Mouse (Mus musculus) CH12.LX (cell line): ENCODE results near the gene Lrp4. TPM values are rescaled to one million over a fixed set of nuclear protein-coding genes. Genes with fewer than 3 reads are reported as not detected.

ENCODE experiments used
- DNase-seq: peaks from one replicate; pipeline ENCODE4 v3.0.0-alpha.2; 2013; ENCODE audit errors: extremely low read depth
- H3K27ac ChIP-seq: 2 replicates; pipeline ENCODE4 v1.5.1; 2012; ENCODE audit warnings: low read depth, mild to moderate bottlenecking, control low read depth, moderate library complexity; ENCODE audit not compliant: insufficient read depth
- H3K27me3 ChIP-seq: replicated peaks from 2 replicates; pipeline ENCODE3; 2012; ENCODE audit warnings: inconsistent platforms
- H3K36me3 ChIP-seq, 2 experiments: replicated peaks in 1 of 2; 2 replicates each; pipeline versions ENCODE3 to v1.6.1; 2012; ENCODE audit warnings: inconsistent platforms in 1 of 2, low read length in 1 of 2, mild to moderate bottlenecking in 1 of 2, mixed read lengths in 1 of 2, moderate library complexity in 1 of 2; ENCODE audit not compliant: control insufficient read depth in 1 of 2, insufficient read depth in 1 of 2
- H3K4me1 ChIP-seq, 2 experiments: 2 replicates each; pipeline ENCODE4 v1.6.1; 2012; ENCODE audit warnings: inconsistent platforms in 1 of 2, moderate library complexity in 1 of 2; ENCODE audit not compliant: insufficient read depth in 2 of 2, control insufficient read depth in 1 of 2
- H3K4me2 ChIP-seq: 2 replicates; pipeline ENCODE4 v1.6.1; 2012; ENCODE audit warnings: low read depth, mild to moderate bottlenecking, control low read depth; ENCODE audit not compliant: poor library complexity, insufficient read depth, severe bottlenecking
- H3K4me3 ChIP-seq, 3 experiments: fragments of 150-350 bp in 1 of 3; sonication (generic) in 1 of 3; replicated peaks in 1 of 3; 2 replicates each; pipeline versions ENCODE3 to v1.5.1; 2011 to 2012; ENCODE audit warnings: low read depth in 2 of 3, low read length in 2 of 3, mild to moderate bottlenecking in 2 of 3, moderate library complexity in 2 of 3, control low read depth in 1 of 3, improper control_type of control experiment in 1 of 3, inconsistent platforms in 1 of 3, mixed read lengths in 1 of 3; ENCODE audit not compliant: poor library complexity in 1 of 3
- H3K79me2 ChIP-seq: replicated peaks from 2 replicates; pipeline ENCODE4 v1.6.1; 2012; ENCODE audit warnings: mild to moderate bottlenecking, moderate library complexity; ENCODE audit not compliant: control insufficient read depth, poor library complexity, insufficient read depth, severe bottlenecking; ENCODE audit errors: extremely low read depth
- H3K9ac ChIP-seq: 2 replicates; pipeline ENCODE4 v1.6.1; 2012; ENCODE audit warnings: low read depth, mild to moderate bottlenecking, control low read depth, moderate library complexity; ENCODE audit not compliant: insufficient read depth
- H3K9me3 ChIP-seq: replicated peaks from 2 replicates; pipeline ENCODE3; 2012; ENCODE audit warnings: low read length, inconsistent platforms, mixed read lengths
- ELF1 ChIP-seq: IDR thresholded peaks from 2 replicates; pipeline ENCODE4 v1.6.1; 2014; ENCODE audit warnings: low read depth, mild to moderate bottlenecking, inconsistent platforms, low read length, improper control_type of control experiment
- EP300 ChIP-seq: IDR thresholded peaks from 2 replicates; pipeline ENCODE4 v1.6.1; 2011; ENCODE audit warnings: low read length, improper control_type of control experiment
- HCFC1 ChIP-seq: IDR thresholded peaks from 2 replicates; pipeline ENCODE4 v1.6.1; 2012; ENCODE audit warnings: low read depth, mild to moderate bottlenecking, inconsistent platforms, low read length, improper control_type of control experiment
- MAX ChIP-seq: IDR thresholded peaks from 2 replicates; pipeline ENCODE4 v1.6.1; 2011; ENCODE audit warnings: low read length, improper control_type of control experiment
- MAZ ChIP-seq: IDR thresholded peaks from 2 replicates; pipeline ENCODE4 v1.6.1; 2012; ENCODE audit warnings: low read depth, mild to moderate bottlenecking, inconsistent platforms, low read length, improper control_type of control experiment, moderate library complexity
- MXI1 ChIP-seq: IDR thresholded peaks from 2 replicates; pipeline ENCODE4 v1.6.1; 2011; ENCODE audit warnings: mild to moderate bottlenecking, low read depth, low read length, improper control_type of control experiment
- MYC ChIP-seq: IDR thresholded peaks from 2 replicates; pipeline ENCODE4 v1.6.1; 2011; ENCODE audit warnings: low read depth, mild to moderate bottlenecking, improper control_type of control experiment, low read length
- RAD21 ChIP-seq: IDR thresholded peaks from 2 replicates; pipeline ENCODE4 v1.6.1; 2011; ENCODE audit warnings: low read depth, mild to moderate bottlenecking, low read length, improper control_type of control experiment, moderate library complexity
- SMC3 ChIP-seq: IDR thresholded peaks from 2 replicates; pipeline ENCODE4 v1.6.1; 2011; ENCODE audit warnings: low read depth, low read length, improper control_type of control experiment
- TBP ChIP-seq: conservative IDR thresholded peaks from 2 replicates; pipeline ENCODE4 v1.6.1; 2011; ENCODE audit warnings: low read depth, low read length, improper control_type of control experiment
- USF2 ChIP-seq: conservative IDR thresholded peaks from 2 replicates; pipeline ENCODE4 v1.6.1; 2011; ENCODE audit warnings: low read depth, low read length, improper control_type of control experiment
- ZC3H11A ChIP-seq: IDR thresholded peaks from 2 replicates; pipeline ENCODE4 v1.6.1; 2012; ENCODE audit warnings: low read depth, mild to moderate bottlenecking, inconsistent platforms, low read length, improper control_type of control experiment
- ZKSCAN1 ChIP-seq: IDR thresholded peaks from 2 replicates; pipeline ENCODE4 v1.6.1; 2012; ENCODE audit warnings: low read depth, inconsistent platforms, low read length, improper control_type of control experiment, borderline replicate concordance
- ZMIZ1 ChIP-seq: IDR thresholded peaks from 2 replicates; pipeline ENCODE4 v1.6.1; 2012; ENCODE audit warnings: low read depth, mild to moderate bottlenecking, inconsistent platforms, low read length, improper control_type of control experiment
- ZNF384 ChIP-seq: IDR thresholded peaks from 2 replicates; pipeline ENCODE4 v1.6.1; 2012; ENCODE audit warnings: low read depth, low read length, improper control_type of control experiment, inconsistent platforms
- dilution Hi-C: fragments of 300-500 bp; cut with MboI; formaldehyde crosslinking; loops from 2 replicates; pipeline ENCODE4 v1.14.3; 2020; ENCODE audit warnings: low sequenced_read_pairs; ENCODE audit not compliant: extremely low pct_unique_long_range_greater_than_20kb, extremely low pct_ligation_motif_present
- in situ Hi-C: fragments of 300-500 bp; cut with MboI; formaldehyde crosslinking; loops from 3 replicates; pipeline ENCODE4 v1.14.3; 2019; ENCODE audit warnings: low sequenced_read_pairs, low pct_ligation_motif_present, low pct_unique_long_range_greater_than_20kb, mixed read lengths
- polyA plus RNA-seq: library from polyadenylated mRNA; unstranded; fragments of >175 nt; gene quantifications from 2 replicates; pipeline ENCODE4 v1.2.1, GENCODE M21; 2012; ENCODE audit warnings: low read depth; ENCODE audit not compliant: insufficient read length
- total RNA-seq, 2 experiments: library from RNA; depleted of rRNA; stranded (reverse); fragments of 300-350 nt in 1 of 2; fragments of >200 nt in 1 of 2; gene quantifications; 2 replicates each; pipeline ENCODE4 v1.2.3; 2012 to 2014

The Lrp4 gene
- total and polyA plus RNA-seq, 3 experiments: 0.91 to 5.9 (median 1.0) TPM

DNA sequence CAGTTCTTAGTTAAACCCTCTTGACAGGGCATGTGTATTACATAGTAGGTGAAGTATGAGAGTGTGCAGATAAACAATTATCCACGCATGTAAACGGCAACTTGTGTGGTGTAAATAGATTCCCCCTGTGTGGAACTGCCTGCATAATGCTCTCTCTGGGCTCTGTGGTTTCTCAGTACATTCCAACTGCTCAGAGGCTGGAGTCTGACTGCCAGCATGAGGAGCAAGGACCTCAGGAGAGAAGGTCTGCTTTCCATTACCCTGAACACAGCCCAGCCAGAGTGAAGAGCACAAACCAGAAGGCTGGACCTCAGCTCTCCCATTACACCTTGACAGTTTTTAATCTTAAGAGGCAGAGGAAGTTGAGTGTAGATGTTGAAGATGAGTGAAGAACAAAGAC is 45.8 kb upstream of the Lrp4 start:
- H3K36me3 ChIP-seq: peaks cover 0 to 4% of the 10 kb centered on the region in 2 experiments
- TF ChIP-seq MAZ (no peak), ZKSCAN1 (no peak), MAX (no peak), RAD21 (no peak), MXI1 (no peak), MYC (no peak), SMC3 (no peak), EP300 (no peak), HCFC1 (no peak)
- no peak overlapping the region for H3K4me3 ChIP-seq
- dilution Hi-C loops (no loop called here), in situ Hi-C loops (no loop called here)
- no peak for DNase-seq
- no peaks in the 10 kb centered on the region for H3K9me3 ChIP-seq
- no peak overlapping the region for H3K4me2 ChIP-seq
- H3K4me1 ChIP-seq: peaks cover 3 to 17% of the 10 kb centered on the region in 2 experiments; a peak in 2 of 4 replicates
- H3K27ac ChIP-seq: no peak overlapping the region
- no peak overlapping the region for H3K9ac ChIP-seq
- no peaks in the 10 kb centered on the region for H3K27me3 ChIP-seq
- H3K79me2 ChIP-seq: no peaks in the 10 kb centered on the region

GRCm38 (mm10) chr2:91412361-91412760 is 45.0 kb upstream of the Lrp4 start:
- dilution Hi-C loops: no loop called here
- no peak overlapping the region for H3K9ac ChIP-seq
- H3K27me3 ChIP-seq: no peaks in the 10 kb centered on the region
- no peak overlapping the region for H3K4me2 ChIP-seq
- H3K79me2 ChIP-seq: no peaks in the 10 kb centered on the region
- H3K4me3 ChIP-seq: no peak overlapping the region
- H3K27ac ChIP-seq: no peak overlapping the region
- TF ChIP-seq ZC3H11A (no peak), ELF1 (0 out of 2 replicates have a peak, but pooled peaks have one; percentile 24)
- TF ChIP-seq, all 38 proteins: peak for 1
- DNase-seq: peak; percentile 11
- no peaks in the 10 kb centered on the region for H3K9me3 ChIP-seq
- peaks cover 3 to 17% of the 10 kb centered on the region in 2 experiments; a peak in 2 of 4 replicates for H3K4me1 ChIP-seq
- in situ Hi-C loops: no loop called here
- H3K36me3 ChIP-seq: peaks cover 0 to 4% of the 10 kb centered on the region in 2 experiments

DNA sequence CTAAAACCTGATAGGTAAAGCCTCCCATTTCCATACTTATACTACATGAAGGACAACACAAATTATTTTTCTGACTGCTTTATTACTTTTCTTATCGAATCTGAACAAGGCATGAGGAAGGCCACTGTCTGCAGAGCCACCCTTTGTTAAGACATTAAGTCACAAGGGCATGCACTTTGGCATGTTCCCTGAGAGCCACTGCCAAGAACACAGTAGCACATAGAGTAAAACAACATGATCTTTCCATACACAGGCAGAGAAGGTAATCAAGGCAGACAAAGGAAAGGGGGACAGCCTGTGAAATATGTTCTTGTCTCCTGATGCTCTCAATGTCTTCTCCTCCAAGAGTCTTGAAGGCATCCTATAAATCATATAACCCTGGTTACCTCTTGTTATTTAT is 43.5 kb upstream of the Lrp4 start:
- H3K9ac ChIP-seq: no peak overlapping the region
- no peak for DNase-seq
- H3K27me3 ChIP-seq: no peaks in the 10 kb centered on the region
- no peaks in the 10 kb centered on the region for H3K9me3 ChIP-seq
- no peak overlapping the region for H3K27ac ChIP-seq
- dilution Hi-C loops: no loop called here
- H3K79me2 ChIP-seq: no peaks in the 10 kb centered on the region
- in situ Hi-C loops: no loop called here
- H3K4me3 ChIP-seq: no peak overlapping the region
- H3K4me1 ChIP-seq: peaks cover 3 to 17% of the 10 kb centered on the region in 2 experiments; a peak in 2 of 4 replicates
- no peak overlapping the region for H3K4me2 ChIP-seq
- TF ChIP-seq TBP: no peak
- TF ChIP-seq MAZ: no peak
- TF ChIP-seq USF2: no peak
- no peak for TF ChIP-seq ZMIZ1
- no peak for TF ChIP-seq ZNF384
- TF ChIP-seq, all 38 proteins: peak for 0
- peaks cover 0 to 4% of the 10 kb centered on the region in 2 experiments for H3K36me3 ChIP-seq
